Mouse (Mus musculus) adrenal gland, postnatal 36 days (tissue): ENCODE measurements at regions not wholly inside any gene's neighbourhood (a gene's known extent, or its start where the extent isn't known, plus 50 kb on each side); places are given as distances from the start of the nearest gene placed in this dataset.

Experiments used
- DNase-seq, 2 experiments: peaks; one replicate each; pipeline ENCODE4 v3.0.0; 2021; ENCODE audit warnings: mixed read lengths in 1 of 2

DNA sequence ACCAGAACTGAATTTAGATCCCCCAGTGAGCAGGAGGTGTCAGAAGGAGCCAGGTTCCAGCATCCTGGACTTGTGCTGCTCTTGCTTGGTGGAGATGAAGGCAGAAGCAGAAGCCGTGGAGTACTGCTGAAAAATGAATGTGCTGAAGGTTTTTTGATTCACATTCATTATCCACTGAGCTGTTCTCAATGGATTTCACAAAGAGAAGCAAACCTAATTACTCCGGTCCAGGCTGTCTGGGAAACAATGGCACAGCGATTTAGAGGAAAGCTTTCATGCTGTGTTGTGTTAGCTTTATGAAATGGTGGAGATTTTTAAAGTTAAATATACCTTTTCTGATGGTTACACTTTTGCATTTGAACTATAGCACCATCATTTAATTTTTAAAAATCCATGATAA lies 535.3 kb upstream of the Adgrl3 start:
- DNase-seq = no peak

DNA sequence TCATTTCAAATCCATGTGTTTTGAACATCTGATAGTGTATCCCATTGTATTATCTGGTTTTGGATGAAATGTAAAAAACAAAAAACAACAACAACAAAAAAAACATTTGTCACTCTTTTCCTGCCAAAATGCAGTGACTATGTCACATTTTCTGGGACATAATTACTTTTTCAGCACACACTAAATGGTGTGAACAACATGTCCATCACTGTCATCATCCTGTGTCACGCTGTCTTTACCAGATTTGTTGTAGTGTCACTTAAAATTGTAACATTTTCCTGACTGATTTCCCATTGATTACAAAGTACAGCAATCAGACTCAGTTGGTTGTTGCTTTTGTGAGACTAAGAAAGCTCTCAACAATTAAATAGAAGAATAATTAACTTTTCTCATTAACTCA lies 531.6 kb upstream of the Adgrl3 start:
- DNase-seq = no peak

DNA sequence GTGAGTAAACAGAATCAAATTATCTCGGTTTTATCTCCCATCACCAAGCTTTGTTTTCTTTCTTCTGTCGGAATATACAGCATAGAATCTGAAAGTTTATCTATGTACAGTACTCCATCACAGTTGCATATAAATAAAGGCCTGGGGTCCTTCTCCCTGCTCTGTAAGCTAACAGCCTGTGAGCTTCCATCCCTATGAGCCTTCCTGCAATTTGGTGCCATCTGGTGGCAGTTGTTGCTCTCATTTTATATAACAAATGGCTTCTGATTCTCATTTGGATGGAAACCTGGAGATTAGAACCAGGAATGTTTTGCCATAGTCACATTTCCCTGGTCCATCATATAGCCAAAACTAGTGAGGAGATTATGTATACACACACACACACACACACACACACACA lies 511.3 kb upstream of the Adgrl3 start:
- peak; percentile 5 to 25 for DNase-seq

DNA sequence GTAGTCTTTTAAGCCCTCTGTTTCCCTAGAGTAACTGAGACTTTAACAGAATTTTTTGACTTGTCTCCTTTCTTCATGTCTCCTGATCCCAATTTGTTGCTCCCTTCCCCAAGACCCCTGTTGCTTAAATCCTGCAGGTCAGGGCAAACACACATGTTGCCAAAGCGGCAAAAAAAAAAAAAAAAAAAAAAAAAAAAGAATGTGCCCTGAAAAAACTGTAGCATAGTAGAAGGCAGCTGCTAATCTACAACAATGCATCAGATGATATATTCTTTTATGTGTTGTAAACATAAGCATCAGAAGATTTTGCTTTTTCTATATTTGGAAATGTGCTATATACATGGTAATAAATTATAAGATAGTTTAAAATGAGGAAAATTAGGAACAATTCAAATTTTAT lies 479.9 kb upstream of the Adgrl3 start:
- no peak for DNase-seq

DNA sequence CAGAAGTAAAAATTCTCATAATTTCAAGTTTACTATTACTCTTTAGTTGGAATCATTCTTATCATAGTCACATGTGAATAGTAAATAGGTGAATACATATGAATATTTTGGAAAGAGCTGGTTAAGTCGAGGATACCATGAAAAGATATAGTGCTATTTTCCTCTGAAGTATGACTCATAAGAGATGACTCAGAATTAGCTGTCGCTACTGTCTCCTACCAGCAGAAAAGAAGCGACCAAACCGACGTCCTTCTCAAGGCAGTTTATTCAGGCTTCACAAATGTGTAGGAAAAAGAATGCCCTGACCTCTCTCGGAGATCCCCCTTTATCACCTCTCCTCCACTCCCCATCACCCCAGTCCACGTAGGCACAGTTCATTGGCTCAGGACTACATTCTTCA lies 468.3 kb upstream of the Adgrl3 start:
- no peak for DNase-seq

DNA sequence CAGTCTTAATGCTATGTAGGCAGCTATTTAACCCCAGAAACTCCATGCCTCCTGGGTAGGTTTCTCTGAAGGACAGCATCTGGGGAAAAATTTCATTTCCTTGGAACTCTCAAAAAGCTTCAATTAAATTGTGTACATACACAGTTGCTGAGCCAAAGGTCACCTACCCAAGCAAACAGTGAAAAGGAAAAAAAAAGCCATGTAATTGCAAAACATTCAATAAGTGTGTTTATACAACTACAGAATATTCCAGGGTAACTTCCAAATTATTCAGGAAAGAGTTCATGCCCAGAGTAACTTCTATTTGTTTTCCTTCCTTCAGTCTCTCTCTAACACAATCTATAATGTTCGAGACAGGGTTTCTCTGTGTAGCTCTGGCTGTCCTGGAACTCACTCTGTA lies 441.2 kb upstream of the Adgrl3 start:
- no peak for DNase-seq

DNA sequence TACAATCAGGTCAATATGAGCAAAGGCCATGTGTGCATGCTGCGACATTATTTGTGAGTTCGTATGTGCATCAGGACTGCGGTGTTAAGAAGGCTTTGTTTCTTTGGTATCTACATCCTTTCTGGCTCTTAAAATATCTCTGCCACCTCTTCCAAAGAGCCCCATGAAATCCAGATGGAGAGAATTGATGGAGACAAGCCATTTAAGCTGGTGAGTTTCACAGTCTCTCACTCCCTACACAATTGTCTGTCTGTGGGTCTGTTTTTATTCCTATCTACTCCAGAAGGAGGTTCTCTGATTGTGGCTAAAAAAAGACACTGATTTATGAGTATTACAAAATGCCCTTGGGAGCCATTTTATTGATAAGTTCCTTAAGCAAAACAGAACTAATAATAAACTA lies 408.4 kb upstream of the Adgrl3 start:
- DNase-seq = no peak

DNA sequence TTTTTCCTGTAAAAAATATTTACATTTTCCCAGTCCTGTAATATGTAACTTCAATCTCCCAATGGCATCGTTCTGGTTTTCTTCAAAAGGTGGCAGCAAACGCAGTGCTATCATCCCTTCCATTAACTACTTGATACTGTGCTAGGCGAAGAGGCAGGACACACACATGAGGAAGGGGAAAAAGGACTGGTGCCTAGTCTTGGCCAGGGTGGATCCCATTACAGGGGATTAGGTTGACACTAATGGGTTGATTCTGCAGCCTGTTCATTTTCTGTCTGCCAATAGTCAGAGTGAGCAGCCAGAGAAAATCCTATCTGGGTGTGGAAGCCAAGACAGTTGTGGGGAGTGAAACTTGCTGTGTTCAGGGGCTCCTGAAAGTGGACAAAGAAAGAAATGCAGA lies 392.7 kb upstream of the Adgrl3 start:
- no peak for DNase-seq

DNA sequence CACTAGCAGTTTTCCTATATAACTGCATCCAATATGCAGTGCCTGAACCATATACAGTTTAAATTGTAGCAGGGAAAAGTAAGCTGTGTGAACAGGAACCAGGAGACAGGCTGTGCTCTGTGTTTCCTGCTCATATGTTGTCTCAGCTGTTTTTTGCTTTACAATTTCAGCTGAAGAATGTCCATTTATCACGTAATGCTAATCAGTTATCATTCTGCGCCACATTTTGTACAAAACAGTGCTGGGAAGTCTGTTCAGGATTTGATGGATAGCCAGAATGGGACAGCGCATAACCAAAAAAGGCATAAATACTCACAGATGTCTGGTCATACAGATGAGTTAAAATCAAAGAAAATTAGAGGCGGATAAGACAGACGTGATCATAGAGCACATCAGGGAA lies 360.9 kb upstream of the Adgrl3 start:
- no peak for DNase-seq

DNA sequence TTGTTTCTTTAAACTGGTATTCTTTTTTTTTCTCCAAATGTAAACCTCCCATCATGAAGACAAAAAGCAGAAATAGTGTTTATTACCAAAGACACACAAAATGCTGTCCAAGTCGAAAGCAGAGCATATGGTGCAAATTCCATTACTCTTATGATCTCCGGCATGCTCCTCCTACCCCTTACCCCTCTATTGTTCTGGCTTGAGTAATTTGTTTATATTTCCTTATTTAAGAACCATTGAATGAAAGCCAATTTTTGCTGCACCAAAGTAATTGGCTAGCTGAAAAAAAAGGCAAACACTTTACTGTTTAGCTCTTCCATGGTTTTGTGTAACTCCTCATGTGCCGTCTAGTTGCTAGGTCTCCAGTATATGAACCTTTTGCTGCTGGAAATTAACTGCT lies 360.4 kb upstream of the Adgrl3 start:
- DNase-seq = no peak

DNA sequence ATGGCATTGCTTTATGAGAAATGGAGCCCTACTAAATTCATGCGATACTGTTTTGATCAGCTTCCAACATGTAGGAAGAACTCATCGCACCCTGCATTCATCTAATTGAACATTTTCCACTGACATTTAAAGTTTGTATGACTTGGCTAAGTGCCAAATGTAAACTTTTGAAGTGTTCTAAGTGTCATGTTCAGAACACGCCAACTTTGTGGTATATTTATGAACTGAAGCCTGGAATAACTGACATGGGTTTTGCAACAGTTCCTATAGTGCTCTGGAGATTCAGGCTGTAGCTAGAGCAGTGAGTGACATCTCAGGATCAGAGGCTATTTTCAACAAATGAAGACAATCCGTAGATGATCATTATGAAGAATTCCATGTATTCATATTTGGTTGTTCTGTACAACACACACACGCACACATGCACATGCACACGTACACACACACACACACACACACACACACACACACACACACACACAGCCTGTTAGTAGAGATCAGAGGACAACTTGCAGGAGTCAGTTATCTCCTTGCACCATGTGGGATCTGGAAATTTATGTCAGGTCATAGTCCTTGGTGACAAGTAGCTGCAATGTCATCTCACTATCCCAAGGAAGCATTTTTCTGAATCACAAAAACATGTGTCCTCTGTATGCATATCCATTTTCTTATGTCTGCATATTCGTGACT lies 349.5 kb upstream of the Adgrl3 start:
- DNase-seq = no peak

DNA sequence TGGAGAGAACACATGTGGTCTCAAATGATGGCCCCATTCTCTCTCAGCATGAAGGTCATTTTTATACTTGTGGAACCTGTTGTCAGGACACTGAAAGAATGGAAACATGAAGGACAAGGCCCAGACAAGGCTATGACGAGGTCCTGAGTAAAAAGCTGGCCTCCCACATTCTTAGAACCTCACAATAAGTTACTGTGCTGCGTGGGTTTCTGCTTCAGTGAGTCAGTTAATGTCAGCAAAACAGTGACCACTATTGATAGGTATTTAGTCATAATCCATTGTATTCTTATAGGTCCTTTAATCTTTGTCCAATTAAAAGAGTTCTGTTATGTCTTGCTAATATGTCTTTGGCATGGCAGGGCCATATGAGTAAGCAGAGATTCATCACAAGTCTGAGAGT lies 336.5 kb upstream of the Adgrl3 start:
- DNase-seq = no peak

DNA sequence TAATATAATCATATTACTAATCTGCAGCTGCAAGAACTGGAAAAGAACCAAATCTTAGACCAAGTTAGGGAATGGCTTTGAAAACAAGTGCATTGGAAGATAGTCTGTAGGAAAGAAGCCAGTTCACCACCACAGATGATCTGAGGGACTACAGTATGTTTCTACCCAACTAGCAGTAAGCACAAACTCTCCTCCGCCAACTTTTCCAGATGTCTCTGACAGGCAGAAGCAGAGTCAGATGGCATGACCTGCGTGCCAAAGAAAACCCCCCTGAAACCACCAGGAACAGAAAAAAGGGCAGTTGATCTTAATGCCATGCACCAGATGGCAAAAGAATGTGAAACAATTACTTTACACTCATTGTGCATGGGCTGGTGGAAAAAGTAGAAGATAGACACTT lies 319.1 kb upstream of the Adgrl3 start:
- no peak for DNase-seq

DNA sequence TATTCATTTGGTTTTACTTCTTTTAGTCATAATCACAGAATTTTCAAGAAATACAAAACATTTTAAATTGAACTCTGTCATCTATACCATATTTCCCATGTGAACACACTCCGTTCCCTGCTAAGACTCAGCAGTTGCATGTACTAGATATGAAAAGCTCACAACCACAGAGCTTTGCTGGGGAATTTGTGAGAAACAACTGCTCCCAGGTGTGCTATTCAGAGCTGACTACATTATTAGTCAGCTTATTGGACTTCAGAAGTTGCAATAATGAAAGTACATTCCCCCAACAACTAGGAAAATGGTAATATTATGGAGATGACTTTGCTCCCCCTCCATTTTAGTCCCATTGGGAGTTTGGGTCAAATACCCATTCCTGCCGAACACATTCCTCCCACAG lies 315.2 kb upstream of the Adgrl3 start:
- no peak for DNase-seq

DNA sequence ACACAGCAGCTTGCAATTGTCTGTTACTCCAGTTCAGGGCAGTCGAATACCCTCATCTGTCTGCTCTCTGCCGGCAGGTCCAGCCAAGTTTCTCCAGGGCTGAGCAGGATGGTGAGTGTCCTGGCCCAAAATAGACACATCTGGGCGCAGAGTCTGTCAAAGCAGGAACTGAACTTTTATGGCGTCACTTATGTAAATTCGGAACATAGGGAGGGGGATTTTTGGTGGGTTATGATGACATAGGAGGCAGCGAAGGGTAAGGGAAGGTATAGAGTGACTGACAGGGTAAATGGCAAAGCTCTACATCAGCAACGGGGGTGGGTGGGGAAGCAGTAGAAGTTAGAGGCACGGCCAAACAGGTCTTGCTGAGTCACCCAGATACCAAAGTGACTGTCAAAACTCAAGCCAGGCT lies 313.3 kb upstream of the Adgrl3 start:
- no peak for DNase-seq
